Mouse (Mus musculus) skeletal muscle tissue, adult 2 months (tissue): ENCODE measurements around the gene Slc6a18.

Experiments used
- DNase-seq: peaks from one replicate; pipeline ENCODE4 v3.0.0-alpha.2; 2012; ENCODE audit warnings: low read depth, low spot score

Slc6a18 gene

DNA sequence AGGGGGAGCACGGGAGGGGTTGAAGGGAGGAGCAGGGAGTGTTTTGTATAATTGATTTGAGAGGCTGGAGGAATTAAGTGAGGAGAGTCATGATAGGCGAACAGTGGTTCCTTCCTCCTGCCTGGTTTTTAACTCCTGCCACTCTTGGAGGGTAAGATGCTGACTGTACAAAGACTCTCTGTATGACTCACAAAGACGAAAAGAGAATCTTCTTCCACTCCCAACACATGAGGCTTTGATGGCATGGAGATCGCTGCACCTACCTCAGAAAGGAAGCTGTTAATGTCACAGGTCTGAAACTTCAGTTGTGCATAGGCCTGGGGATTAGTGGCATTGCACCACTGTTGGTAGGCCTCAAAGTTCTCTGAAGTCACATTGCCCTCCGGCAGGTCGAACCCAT lies 7.7 kb upstream of the Slc6a18 start:
- no peak for DNase-seq

DNA sequence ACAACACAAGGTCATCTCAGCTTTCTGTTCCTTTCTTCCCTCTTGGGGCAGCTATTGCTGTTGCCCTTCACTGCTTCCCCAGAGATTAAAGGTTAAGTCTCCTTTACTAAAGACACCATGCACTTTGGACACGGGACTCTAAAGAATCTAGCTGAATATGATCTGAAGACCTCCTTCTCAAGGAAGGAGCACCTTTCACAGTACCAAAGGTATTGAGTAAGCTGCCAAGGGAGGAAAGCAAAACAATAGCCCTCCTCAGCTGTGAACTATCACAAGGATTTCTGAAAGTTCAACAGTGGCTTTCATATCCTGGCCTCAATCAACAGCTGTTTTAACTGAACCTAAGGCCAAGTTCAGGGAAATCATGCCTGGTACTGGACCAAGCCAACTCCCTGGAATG lies 6.6 kb upstream of the Slc6a18 start:
- peak; percentile 30 for DNase-seq

DNA sequence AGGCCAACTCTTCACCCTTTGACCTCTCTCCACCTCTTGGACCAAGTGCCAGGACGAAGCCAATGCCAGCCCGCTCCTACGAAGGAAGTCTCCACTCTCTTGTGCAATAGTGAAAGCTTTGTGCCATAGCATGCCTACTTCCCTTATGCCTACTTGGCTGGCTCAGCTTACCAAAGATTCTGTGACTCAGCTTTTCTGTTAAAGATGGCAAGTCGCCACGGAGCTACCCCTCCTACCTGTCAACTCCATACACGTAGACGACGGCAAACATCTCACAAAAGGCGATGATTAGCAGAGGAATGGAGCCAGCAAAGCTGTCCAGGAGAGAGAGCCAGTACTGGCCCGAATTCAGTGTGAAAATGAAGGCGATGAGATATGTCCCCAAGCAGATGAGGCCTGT lies 5.9 kb upstream of the Slc6a18 start:
- peak; percentile 25 for DNase-seq

DNA sequence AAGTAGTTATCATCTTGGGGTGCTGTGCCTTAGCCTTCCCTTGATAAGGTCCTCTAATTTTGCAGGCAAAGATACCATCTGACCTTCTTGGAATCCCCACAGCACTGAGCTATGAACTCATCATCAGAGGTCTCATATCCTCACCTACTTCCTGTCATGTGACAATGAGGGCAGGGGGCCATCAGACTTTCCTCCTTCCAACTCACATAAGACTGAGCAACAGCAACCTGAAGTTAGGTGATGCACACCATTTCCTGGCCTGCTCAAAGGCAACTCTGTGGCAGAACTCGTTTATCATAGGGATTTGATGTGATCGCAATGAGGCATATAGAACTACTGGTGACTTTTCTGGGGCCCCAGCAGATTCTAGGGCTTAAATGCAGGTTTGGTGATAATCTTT lies 4.4 kb upstream of the Slc6a18 start:
- no peak for DNase-seq

DNA sequence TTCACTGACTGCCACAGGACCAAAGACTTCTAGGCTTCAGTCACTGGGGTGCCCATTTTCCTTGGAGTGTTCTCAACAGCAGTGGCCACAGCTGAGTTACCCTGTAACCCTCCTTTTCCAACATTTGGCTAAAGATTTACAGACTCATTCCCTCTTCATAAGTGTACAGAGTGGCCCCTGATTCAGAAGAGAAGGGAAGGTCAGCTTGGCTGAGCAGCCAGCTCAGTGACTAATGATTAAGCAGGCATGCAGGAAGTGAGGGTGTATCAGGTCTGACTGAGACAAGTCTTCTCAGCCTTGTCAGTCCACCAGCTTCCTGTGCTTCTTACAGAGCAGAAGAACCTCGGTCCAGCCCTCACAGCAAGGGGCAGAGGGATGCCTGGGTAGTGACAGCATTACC lies 2.6 kb upstream of the Slc6a18 start:
- no peak for DNase-seq

DNA sequence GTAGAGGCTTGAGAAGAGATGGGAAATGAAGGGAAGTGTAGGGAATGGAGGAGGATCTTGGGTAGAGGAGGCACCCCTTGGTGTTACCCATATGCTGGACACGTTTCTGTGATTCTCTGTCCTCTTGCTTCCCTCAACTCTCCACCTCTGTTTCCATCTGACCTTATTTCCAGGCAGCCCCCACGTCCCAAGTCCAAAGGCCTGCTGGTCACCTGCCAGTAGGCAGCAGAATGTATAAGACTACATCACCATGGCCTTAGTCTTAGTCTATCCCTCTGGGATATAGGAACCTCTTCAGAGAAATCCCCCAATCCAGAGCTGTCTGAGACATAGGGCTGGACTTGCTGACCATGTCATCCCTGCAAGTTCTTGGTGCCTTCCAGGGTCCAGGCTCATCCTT lies 1.5 kb upstream of the Slc6a18 start:
- DNase-seq, result no peak

DNA sequence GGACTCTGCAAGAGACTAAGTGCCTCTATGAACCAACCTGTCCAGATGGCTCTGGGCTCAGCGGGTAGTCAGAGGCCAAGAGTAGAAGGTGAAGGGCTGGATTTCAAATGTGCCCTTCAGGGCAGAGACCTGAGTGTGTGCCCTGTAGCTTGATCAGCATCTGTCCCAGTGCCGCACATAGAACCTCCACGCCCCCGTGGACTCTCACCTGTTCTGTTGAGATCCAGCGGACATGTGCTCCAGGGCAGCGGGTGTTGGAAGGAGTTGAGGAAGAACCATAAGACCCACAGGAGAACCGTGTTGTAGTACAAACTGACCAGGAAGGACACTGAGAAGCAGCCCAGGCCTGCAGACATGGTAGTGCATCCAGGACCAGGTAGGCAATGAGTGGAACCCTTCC lies 2.7 kb downstream of the Slc6a18 start:
- DNase-seq, result no peak

DNA sequence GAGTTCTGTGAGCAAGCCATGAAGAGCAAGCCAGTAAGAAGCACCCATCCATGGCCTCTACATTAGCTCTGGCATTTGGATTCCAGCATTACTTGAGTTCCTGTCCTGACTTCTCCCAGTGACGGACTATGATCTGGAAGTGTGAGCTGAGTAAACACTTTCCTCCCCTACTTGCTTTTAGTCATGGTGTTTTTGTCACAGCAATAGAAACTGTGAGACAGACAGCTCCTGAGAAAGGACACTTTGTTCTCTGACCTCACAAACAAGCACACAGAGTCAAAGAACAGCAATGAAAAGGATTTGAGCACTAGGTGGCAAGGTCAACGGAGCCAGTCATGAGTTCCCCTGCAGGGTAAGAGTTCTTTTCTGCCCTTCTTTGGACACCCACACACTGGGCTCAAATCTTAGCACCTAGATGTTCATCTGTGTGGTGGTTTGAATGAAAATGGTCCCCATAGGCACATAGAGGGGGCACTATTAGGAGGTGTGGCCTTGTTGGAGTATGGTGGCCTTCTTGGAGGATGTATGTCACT lies 17.6 kb downstream of the Slc6a18 start:
- no peak for DNase-seq

DNA sequence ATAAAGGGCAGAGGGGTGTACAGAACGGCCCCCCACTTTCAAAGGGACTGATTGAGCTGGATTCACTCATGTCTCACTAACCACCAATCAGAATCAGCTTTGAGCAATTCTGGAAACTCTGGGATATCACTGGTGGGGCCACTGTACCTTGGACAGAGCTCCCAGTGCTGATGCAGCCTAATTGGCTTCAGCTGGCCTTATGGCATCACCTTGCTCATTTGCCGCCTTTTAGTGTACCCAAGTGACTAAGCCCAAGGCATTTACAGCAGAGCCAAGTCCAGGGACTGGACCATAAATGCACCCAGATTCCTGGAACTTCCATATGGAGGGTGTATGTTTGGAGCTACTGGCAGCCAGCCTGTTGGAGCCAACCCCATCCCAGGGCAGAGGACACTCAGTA lies 18.9 kb downstream of the Slc6a18 start:
- DNase-seq, result no peak

DNA sequence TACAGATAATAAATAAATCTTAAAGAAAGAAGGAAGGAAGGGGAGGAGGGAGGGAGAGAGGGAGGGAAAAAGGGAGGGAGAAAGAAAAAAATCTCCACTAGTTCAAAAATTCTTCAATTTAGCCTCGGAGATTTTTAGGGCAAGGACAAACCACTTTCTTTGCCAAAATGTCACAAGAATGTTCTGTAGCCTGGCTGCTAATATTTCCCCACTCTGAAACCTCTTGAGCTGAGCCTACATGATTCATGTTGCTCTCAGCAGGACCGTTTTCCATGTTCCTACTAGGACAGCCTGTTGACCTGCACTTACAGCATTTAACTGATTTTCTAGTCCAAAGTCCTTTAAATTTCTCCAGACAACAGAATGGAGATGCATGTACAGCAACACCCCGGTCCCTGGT lies 22.8 kb downstream of the Slc6a18 start:
- DNase-seq, result no peak

DNA sequence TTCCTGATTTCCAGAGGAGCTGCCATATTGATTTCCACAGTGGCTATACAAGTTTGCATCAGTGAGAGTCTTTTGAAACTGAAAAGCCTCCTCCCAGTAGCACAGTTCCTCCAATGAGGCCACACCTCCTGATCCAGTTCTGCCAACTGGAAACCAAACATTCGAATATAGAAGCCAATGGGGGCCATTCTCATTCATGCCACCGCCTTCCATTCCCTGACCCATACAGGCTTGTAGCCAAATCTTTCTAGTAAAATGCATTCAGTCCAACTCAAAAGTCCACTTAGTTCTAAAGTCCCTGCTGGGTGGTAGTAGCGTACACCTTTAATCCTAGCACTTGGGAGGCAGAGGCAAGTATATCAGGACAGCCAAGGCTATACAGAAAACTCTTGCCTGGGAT lies 24.6 kb downstream of the Slc6a18 start:
- DNase-seq, result no peak

DNA sequence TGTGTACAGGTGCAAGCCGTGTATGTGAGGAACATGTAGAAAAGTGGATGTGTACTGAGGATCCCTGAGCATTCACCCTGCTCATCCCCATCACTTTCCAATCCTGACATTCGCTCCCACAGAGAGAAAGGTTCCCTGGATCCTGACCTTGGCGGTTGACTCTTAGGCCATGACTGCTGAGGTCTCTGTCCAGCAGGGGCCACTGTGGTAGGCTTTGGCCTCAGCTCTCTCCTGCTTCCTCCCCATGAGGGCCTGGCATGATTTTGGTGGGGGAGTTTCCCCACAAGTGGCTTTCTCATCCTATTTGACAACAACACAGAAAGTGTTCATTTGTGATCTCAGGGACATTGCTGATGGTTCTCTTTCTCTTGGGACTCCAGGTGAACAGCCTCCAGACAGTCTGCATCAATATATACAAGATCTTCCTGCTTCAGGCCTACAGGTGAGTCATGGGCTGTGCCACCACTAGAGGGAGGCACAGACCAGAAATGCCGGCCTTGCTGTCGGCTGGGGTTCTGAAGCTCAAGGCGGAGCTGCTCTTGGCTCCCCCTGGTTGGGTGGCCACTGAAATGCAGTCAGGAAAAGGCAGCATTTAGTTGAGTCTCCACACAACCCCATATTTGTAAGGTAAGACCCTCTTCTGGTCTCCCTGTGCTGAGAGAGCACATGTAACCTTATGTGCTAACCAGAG lies 31.3 kb downstream of the Slc6a18 start:
- peak; percentile 20 for DNase-seq

DNA sequence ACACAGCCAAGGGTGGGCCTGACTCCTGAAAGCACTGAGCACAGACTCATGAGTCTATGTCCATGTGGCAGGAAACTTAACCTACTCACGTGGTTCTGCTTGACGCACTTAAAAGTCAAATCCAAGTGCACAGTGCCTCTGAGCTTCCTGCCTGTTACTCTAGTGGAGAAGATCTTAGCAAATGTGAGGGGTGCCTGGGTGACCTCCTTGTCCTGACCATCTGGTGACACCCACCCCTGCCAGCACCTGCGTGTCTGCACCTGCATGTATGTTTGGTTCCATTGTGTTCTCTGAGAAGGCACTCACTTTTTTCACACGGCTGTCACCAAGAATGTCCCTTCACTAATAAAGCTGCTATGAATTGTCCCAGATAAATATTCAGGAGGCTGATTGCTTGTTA lies 36.5 kb downstream of the Slc6a18 start:
- DNase-seq, result no peak

DNA sequence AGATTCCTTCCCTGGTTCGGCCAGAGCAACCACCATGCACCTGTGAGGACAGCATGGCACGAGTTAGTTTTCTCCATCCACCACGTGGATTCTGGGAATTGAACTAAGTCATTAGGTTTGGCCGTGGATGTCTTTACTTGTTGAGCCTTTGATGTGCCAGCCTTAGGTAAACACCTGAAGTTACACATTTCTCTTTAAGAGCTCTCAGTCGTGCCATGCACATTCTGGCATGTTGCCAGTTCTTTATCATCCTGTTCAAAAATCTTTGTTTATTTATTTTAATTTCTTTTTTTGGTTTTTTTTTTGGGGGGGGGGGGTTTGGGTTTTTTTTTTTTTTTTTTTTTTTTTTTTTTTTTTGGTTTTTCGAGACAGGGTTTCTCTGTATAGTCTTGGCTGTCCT lies 40.0 kb downstream of the Slc6a18 start:
- DNase-seq, result no peak

DNA sequence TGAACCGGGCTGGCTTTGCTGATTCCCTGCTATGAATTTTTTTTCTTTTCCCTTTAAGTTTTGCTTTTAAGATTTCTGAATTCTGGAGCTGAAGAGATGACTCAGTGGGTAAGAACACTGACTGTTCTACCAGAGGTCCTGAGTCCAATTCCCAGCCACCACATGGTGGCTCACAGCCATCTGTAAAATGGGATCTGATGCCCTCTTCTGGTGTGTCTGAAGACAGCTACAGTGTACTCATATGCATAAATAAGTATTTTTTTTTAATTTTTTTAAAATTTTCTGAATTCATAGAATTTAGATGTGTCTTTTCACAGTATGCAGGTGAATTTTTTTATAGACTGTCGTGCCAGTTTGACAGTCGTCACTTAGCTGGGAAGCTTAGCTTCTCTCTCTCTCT lies 46.0 kb downstream of the Slc6a18 start:
- DNase-seq, result no peak

DNA sequence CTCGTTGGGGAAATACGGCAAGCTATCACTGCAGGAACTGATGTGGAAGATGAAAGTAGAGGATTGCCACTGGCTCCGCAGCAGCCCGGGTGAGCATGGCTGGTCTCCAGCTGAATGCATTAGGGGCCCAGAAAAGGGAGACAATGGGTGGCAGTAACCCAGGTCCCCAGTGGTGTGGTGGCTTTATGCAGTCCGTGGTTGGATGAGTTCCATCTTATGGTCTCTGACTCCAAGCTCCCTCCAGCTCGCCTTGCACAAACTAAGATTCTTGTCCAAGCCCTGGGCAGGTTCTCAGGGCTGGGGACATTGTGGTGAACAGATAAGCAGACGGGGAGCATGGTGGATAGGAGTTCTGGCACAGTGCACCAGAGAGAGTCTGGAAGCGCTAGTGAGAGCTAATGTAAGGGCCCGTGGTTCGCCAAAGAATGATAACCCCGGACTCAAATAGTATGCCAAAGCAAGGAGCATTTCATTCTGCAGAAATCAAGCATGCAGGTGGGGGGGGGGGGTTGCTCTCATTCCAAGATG lies 49.2 kb downstream of the Slc6a18 start:
- DNase-seq, result no peak

DNA sequence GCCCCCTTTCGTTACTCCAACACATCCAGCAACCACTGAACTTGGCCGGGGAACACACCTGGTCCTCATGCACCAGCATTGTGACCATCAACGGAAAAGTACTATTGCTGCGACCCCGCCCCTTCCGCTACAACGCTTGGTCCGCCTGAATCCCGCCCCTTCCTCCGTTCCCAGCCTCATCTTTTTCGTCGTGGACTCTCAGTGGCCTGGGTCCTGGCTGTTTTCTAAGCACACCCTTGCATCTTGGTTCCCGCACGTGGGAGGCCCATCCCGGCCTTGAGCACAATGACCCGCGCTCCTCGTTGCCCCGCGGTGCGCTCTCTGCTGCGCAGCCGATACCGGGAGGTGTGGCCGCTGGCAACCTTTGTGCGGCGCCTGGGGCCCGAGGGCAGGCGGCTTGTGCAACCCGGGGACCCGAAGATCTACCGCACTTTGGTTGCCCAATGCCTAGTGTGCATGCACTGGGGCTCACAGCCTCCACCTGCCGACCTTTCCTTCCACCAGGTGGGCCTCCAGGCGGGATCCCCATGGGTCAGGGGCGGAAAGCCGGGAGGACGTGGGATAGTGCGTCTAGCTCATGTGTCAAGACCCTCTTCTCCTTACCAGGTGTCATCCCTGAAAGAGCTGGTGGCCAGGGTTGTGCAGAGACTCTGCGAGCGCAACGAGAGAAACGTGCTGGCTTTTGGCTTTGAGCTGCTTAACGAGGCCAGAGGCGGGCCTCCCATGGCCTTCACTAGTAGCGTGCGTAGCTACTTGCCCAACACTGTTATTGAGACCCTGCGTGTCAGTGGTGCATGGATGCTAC lies 50.9 kb downstream of the Slc6a18 start, which contains the start of gene Tert:
Tert (plus strand) TSS at position 167 of the 805 bp plus-strand sequence.
- DNase-seq, result no peak

DNA sequence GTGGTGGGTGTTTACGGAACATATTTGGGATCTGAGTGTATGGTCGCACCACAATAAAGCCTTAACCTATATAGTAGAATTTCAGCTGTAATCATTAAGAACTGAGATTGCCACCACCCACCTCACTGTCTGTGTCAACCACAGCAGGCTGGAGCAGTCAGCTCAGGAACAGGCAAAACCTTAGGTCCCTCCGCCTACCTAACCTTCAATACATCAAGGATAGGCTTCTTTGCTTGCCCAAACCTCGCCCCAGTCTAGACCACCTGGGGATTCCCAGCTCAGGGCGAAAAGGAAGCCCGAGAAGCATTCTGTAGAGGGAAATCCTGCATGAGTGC lies 51.4 kb downstream of the Slc6a18 start:
- DNase-seq, result no peak

DNA sequence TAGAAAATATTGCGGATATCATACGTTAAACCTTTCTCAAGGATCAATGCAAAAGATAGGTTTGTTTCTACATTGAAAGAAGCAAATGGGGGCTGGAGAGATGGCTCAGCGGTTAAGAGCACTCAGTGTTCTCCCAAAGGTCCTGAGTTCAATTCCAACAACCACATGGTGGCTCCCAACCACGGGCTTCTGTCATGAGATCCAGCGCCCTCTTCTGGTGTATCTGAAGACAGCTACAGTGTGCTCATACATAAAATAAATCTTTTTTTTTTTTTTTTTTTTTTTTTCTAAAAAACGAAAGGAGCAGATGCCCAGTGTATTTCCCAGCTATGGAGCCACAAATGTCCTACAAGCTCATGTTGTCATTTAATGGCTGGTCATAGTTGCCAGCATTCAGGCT lies 57.2 kb downstream of the Slc6a18 start:
- no peak for DNase-seq

DNA sequence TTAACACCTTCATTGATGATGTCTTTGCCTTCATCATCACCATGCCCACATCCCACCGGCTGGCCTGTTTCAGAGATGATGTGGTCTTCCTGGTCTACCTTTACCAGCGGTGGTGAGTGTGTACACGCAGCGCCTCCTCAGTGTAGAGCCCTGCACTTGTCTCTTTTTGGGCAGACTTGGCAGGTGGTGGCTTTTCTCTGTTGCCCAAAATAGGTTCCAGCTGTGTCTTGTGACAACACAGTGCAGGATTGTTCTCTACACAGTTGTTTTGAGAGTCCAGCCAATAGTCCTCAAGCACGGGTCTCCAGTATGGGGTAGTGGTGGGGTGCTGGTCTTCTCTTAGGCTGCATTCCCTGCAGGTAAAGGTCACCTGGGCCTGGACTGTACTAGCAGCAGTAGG lies 59.4 kb downstream of the Slc6a18 start:
- no peak for DNase-seq
